Mouse (Mus musculus): ENCODE measurements around the gene Pold1. TPM values are rescaled to one million over a fixed set of nuclear protein-coding genes. Genes with fewer than 3 reads are reported as not detected.

Gene Pold1
- total RNA-seq, 2 experiments from 2014 or later = 4.1 to 5.1 TPM

- Histone ChIP-seq H3K27ac (no peak overlapping the region), H3K4me3 (no peak overlapping the region; the same call in 1 of the 2 replicates)
- no peak for TF ChIP-seq CTCF (IDR thresholded peaks at IDR 0.05)
- intact Hi-C loops (cut with DNase I) = no loop called here
- peak; percentile 51 for DNase-seq
Measured at GRCm38 (mm10) chr7:44497361-44498055, 51.1 kb downstream of the Pold1 start.

GRCm38 (mm10) chr7:44496771-44497109 is 51.9 kb downstream of the Pold1 start:
- TF ChIP-seq CTCF (IDR thresholded peaks at IDR 0.05) = no peak
- peak overlapping the region; percentile 99 for H3K27ac ChIP-seq
- intact Hi-C loops (cut with DNase I) = no loop called here
- H3K4me3 ChIP-seq = peak overlapping the region; percentile 85
- DNase-seq = no peak

- peak within 1 kb of the TSS; percentile 99 for H3K27ac ChIP-seq
- TF ChIP-seq CTCF (IDR thresholded peaks at IDR 0.05) = peak; percentile 29; the same call in 1 of the 2 replicates
- peak; percentile 98 for DNase-seq
- peak within 1 kb of the TSS; percentile 85 for H3K4me3 ChIP-seq
- intact Hi-C loops (cut with DNase I) = no loop called here
Measured at GRCm38 (mm10) chr7:44495992-44496770, 52.5 kb downstream of the Pold1 start, which contains the start of the genes Emc10 and Fam71e1. Gene Emc10 (minus strand): TSS chr7:44496529. Gene Fam71e1 (plus strand): TSS chr7:44496581.

GRCm38 (mm10) chr7:44495086-44495485 is 53.6 kb downstream of the Pold1 start:
- no peak overlapping the region for H3K27ac ChIP-seq
- no peak for TF ChIP-seq CTCF (IDR thresholded peaks at IDR 0.05)
- no peak overlapping the region for H3K4me3 ChIP-seq
- intact Hi-C loops (cut with DNase I) = no loop called here
- no peak for DNase-seq

- Histone ChIP-seq H3K27ac (no peak overlapping the region), H3K4me3 (no peak overlapping the region)
- intact Hi-C loops (cut with DNase I) = no loop called here
- no peak for TF ChIP-seq CTCF (IDR thresholded peaks at IDR 0.05)
- no peak for DNase-seq
Measured at GRCm38 (mm10) chr7:44494681-44495080, 54.0 kb downstream of the Pold1 start.

- TF ChIP-seq CTCF (IDR thresholded peaks at IDR 0.05) = no peak
- Histone ChIP-seq H3K4me3 (no peak overlapping the region), H3K27ac (no peak overlapping the region)
- no peak for DNase-seq
- intact Hi-C loops (cut with DNase I) = no loop called here
Measured at GRCm38 (mm10) chr7:44492166-44492826, 56.4 kb downstream of the Pold1 start.

- TF ChIP-seq CTCF (IDR thresholded peaks at IDR 0.05) = no peak
- H3K4me3 ChIP-seq = no peak overlapping the region
- intact Hi-C loops (cut with DNase I) = no loop called here
- no peak for DNase-seq
- H3K27ac ChIP-seq = no peak overlapping the region
Measured at GRCm38 (mm10) chr7:44491391-44491790, 57.3 kb downstream of the Pold1 start.

- DNase-seq = no peak
- TF ChIP-seq CTCF (IDR thresholded peaks at IDR 0.05) = no peak
- Histone ChIP-seq H3K4me3 (no peak overlapping the region), H3K27ac (no peak overlapping the region)
- intact Hi-C loops (cut with DNase I) = no loop called here
Measured at GRCm38 (mm10) chr7:44490281-44490680, 58.4 kb downstream of the Pold1 start.

GRCm38 (mm10) chr7:44488545-44488944 is 60.1 kb downstream of the Pold1 start:
- no peak overlapping the region for H3K27ac ChIP-seq
- TF ChIP-seq CTCF (IDR thresholded peaks at IDR 0.05) = no peak
- intact Hi-C loops (cut with DNase I) = loop anchor here (5.0 kb wide), 1 partner anchor 226 kb away; the partner anchor contains the start of gene Gm15517

GRCm38 (mm10) chr7:44487936-44488335 is 60.7 kb downstream of the Pold1 start:
- intact Hi-C loops (cut with DNase I) = loop anchor here (5.0 kb wide), 1 partner anchor 226 kb away; the partner anchor contains the start of gene Gm15517
- no peak for DNase-seq
- Histone ChIP-seq H3K4me3 (no peak overlapping the region), H3K27ac (no peak overlapping the region)
- TF ChIP-seq CTCF (IDR thresholded peaks at IDR 0.05) = no peak

More at GRCm38 (mm10) chr7:44488545-44488944, 60.1 kb downstream of the Pold1 start:
- peak; percentile 17 for DNase-seq
- H3K4me3 ChIP-seq = no peak overlapping the region

GRCm38 (mm10) chr7:44486927-44487575 is 61.6 kb downstream of the Pold1 start:
- no peak overlapping the region for H3K27ac ChIP-seq
- intact Hi-C loops (cut with DNase I) = loop anchor here (5.0 kb wide), 1 partner anchor 225 kb away; the partner anchor contains the start of gene Gm15517

GRCm38 (mm10) chr7:44485572-44486195 is 63.0 kb downstream of the Pold1 start:
- TF ChIP-seq CTCF (IDR thresholded peaks at IDR 0.05) = no peak
- no peak for DNase-seq
- intact Hi-C loops (cut with DNase I) = loop anchor here (1.0 to 5.0 kb wide), 3 partner anchors 38 to 223 kb away; partner anchors contain the start of gene Gm15517
- H3K4me3 ChIP-seq = no peak overlapping the region
- H3K27ac ChIP-seq = no peak overlapping the region

More at GRCm38 (mm10) chr7:44486927-44487575, 61.6 kb downstream of the Pold1 start:
- TF ChIP-seq CTCF (IDR thresholded peaks at IDR 0.05) = no peak
- no peak overlapping the region for H3K4me3 ChIP-seq
- DNase-seq = peak; percentile 17

Data from gastrocnemius, adult 2 months (tissue).